Mouse (Mus musculus): Measurements from ENCODE around the gene Psmb3. TPM values are rescaled to one million over a fixed set of nuclear protein-coding genes. Genes with fewer than 3 reads are reported as not detected.

Psmb3 gene
- total and polyA plus RNA-seq, 3 experiments, result 135 to 273 (median 139) TPM

DNA sequence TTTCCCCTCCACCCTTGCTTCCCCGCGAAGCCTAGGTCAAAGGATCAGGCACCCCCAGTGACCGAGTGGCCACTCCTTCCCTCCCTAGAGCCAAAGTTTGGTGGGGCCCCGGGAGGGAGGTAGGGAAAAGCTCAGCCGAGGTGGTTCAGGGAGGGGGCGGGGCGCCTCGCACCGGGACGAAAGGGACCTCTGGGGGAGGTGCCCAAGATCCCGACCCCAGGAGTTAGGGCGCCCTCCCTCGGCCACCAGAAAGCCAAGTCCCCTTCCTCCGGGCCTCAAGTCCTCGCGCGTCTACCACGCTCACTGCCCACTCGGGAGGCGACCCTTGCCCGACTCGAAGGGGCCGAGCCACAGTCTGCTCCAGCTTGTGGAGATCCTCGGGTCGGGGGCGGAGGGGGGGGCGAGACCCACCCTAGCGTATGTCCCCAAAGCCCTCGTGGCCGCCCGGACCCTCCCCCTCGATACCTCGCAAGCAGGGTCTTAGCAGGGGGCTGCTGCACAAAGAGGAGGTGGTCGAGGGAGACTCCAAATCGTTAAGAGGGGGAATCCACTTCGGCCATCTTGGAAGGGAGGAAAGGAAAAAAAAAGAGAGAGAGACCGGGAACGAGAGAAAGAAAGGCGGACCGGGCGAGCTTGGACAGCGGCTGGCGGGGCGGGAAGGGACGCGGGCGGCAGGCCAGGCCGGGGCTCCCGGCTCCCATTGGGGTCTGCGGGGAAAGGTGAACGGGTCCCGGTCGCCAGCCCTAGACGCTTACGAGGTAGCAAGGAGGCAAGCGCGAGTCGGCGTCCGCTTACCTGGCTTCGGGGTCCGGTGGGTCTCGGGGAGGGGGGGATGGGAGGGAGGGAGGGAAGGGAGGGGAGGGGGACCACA is 4.2 kb upstream of the Psmb3 start:
- intact Hi-C loops (cut with DNase I), result loop anchor here (2.0 kb wide), 1 partner anchor 38 kb away; no protein-coding TSS in a partner anchor
- peaks cover 7% of the 10 kb centered on the region for H3K4me1 ChIP-seq (ENCODE audit: control insufficient read depth, insufficient read depth, low read length)
- H3K27me3 ChIP-seq (ENCODE audit: control insufficient read depth, insufficient read depth, low read length), result no peaks in the 10 kb centered on the region
- TF ChIP-seq POLR2A (IDR thresholded peaks at IDR 0.05; ENCODE audit: insufficient read depth, low read depth, low read length) (no peak), EP300 (IDR thresholded peaks at IDR 0.05; ENCODE audit: insufficient read depth, low read depth, low read length) (0 out of 2 replicates have a peak, but pooled peaks have one; percentile 3), CTCF (IDR thresholded peaks at IDR 0.05) (peak; percentile 61)
- no peaks in the 10 kb centered on the region; the same call in 1 of the 2 replicates for H3K79me2 ChIP-seq (replicated peaks; ENCODE audit: control insufficient read depth, insufficient read depth, low read length)
- peak; percentile 74 to 77 for DNase-seq
- under 1% methylated on average over 62 of the region's 63 CpGs for WGBS
- peak overlapping the region; percentile 74 for H3K4me3 ChIP-seq
- peak overlapping the region; percentile 51 for H3K27ac ChIP-seq
- peak overlapping the region; percentile 81 for H3K9ac ChIP-seq (ENCODE audit: low read depth, low read length)
- no peaks in the 10 kb centered on the region for H3K36me3 ChIP-seq (ENCODE audit: control insufficient read depth, insufficient read depth, low read length)

DNA sequence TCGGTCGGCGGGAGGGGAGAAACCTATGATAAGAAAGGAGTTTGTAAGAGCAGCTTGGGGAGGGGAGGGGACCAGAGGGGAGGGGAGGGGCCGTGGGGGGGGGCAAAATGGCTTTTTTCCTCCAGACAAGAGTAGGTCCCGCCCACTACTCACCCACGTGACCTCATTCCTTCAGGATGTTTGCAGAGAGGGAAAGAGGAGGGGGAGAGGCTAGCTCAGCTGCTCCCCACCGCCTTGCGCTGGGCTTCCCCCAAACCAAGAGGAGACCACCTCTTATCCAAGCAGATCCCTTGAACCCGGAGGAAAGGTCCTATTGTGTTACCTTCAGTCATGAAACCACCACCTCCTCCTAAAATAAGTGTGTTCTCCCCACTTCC is 3.6 kb upstream of the Psmb3 start:
- peak; percentile 83 to 86 for DNase-seq
- H3K9ac ChIP-seq (ENCODE audit: low read depth, low read length), result peak overlapping the region; percentile 72
- under 1% methylated on average over 5 of the region's 9 CpGs for WGBS
- H3K36me3 ChIP-seq (ENCODE audit: control insufficient read depth, insufficient read depth, low read length), result no peaks in the 10 kb centered on the region
- peak overlapping the region; percentile 95 for H3K27ac ChIP-seq
- peak overlapping the region; percentile 74 for H3K4me3 ChIP-seq
- TF ChIP-seq POLR2A (IDR thresholded peaks at IDR 0.05; ENCODE audit: insufficient read depth, low read depth, low read length), result peak; percentile 93
- no peak for TF ChIP-seq CTCF (IDR thresholded peaks at IDR 0.05)
- H3K27me3 ChIP-seq (ENCODE audit: control insufficient read depth, insufficient read depth, low read length), result no peaks in the 10 kb centered on the region
- H3K79me2 ChIP-seq (replicated peaks; ENCODE audit: control insufficient read depth, insufficient read depth, low read length), result no peaks in the 10 kb centered on the region; the same call in 1 of the 2 replicates
- intact Hi-C loops (cut with DNase I), result loop anchor here (2.0 to 10.0 kb wide), 4 partner anchors 39 to 515 kb away; partner anchors contain the start of genes Fbxo47 and Kpnb1
- H3K4me1 ChIP-seq (ENCODE audit: control insufficient read depth, insufficient read depth, low read length), result peaks cover 7% of the 10 kb centered on the region

DNA sequence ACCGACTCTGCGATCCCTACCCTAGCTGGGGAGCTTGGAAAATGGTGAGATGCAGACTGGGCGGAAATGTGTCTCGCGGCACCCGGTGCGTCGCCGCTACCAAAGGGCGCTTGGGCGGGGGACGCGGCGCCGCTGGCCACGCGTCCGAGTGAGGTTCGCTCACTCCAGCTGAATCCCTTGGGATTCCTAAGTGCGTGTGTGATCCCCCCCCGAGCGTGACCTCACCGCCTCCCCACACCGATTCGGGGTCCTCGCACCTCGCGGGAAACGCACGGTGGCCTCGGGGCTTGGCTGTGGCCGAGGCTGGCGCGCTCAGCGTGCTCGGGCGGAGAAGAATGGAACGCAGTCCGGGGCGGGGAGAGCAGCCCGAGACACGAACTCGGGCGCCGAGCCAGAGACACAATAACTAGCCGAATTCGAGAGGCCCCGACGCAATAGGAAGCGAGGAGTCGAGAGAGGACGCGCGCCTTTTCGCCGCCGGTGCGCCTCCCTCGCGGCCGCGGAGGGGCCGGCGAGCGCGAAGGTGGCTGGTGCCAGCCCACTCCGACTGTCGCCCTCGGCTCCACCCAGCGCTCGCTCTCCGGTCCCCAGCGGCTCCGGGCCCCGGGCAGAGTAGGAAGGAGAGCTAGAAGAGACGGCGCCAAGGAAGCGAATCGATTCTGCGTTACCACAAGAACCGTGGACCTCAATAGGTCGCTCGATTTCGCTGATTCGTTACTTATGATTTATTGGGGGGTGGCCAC is 3.0 kb upstream of the Psmb3 start, which contains the start of gene Pcgf2:
Pcgf2 (minus strand) TSS at position 495 of the 743 bp plus-strand sequence.
- Histone ChIP-seq H3K9ac (ENCODE audit: low read depth, low read length) (peak within 1 kb of the TSS; percentile 81), H3K79me2 (replicated peaks; ENCODE audit: control insufficient read depth, insufficient read depth, low read length) (no peaks in the 10 kb centered on the region; the same call in 1 of the 2 replicates), H3K4me3 (peak within 1 kb of the TSS; percentile 74), H3K27me3 (ENCODE audit: control insufficient read depth, insufficient read depth, low read length) (no peaks in the 10 kb centered on the region), H3K27ac (peak within 1 kb of the TSS; percentile 95), H3K4me1 (ENCODE audit: control insufficient read depth, insufficient read depth, low read length) (peaks cover 7% of the 10 kb centered on the region), H3K36me3 (ENCODE audit: control insufficient read depth, insufficient read depth, low read length) (no peaks in the 10 kb centered on the region)
- under 1% methylated on average over 85 of the region's 85 CpGs for WGBS
- DNase-seq, result peak; percentile 86 to 88
- TF ChIP-seq POLR2A (IDR thresholded peaks at IDR 0.05; ENCODE audit: insufficient read depth, low read depth, low read length) (peak; percentile 48; the same call in 1 of the 2 replicates), EP300 (IDR thresholded peaks at IDR 0.05; ENCODE audit: insufficient read depth, low read depth, low read length) (no peak)
- intact Hi-C loops (cut with DNase I), result loop anchor here (5.0 to 10.0 kb wide), 3 partner anchors 168 to 515 kb away; partner anchors contain the start of genes Fbxo47 and Kpnb1

DNA sequence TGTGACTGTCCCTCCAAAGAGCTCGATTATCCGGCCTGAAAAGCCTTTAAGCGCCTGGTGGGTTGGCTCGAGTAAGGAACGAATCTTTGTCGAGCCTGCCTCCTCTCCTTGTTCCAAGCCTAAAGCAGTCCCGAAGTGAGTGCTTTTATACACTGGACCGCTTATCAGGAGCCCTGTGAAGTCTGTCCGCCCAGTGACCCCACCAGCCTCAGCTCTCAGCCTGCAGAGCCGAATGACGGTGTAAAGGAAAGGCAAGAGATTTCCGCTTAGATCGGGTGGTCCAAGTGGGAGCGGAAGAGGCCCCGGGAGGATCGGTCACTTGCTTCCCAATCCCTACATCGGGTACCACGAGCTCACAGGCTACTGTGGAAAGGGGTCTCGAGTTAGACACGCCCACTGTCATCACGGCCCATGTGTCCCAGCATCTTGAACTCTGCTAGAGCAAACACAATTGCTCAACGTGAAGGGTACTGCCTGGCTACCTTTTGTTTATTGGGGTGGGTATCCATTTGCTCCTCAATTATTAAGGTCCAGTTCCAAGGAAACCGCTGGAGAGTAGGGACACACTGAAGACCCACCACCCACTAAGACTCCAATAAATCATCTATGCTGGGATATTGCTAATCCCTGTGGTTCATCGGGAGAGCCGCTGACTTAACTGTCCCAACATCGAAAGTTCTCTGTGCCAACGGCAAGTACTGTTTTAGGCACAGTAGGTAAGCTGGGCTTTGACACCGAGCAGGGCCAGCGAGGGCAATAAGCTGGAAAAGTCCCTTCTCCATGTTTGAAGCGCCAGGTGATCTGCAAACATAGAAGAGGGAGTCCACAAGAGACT is 2.2 kb upstream of the Psmb3 start:
- TF ChIP-seq POLR2A (IDR thresholded peaks at IDR 0.05; ENCODE audit: insufficient read depth, low read depth, low read length) (no peak), EP300 (IDR thresholded peaks at IDR 0.05; ENCODE audit: insufficient read depth, low read depth, low read length) (no peak), CTCF (IDR thresholded peaks at IDR 0.05) (no peak)
- H3K27me3 ChIP-seq (ENCODE audit: control insufficient read depth, insufficient read depth, low read length), result no peaks in the 10 kb centered on the region
- peak overlapping the region; percentile 72 for H3K9ac ChIP-seq (ENCODE audit: low read depth, low read length)
- H3K36me3 ChIP-seq (ENCODE audit: control insufficient read depth, insufficient read depth, low read length), result no peaks in the 10 kb centered on the region
- 23% methylated on average over 30 of the region's 30 CpGs for WGBS
- peaks cover 5% of the 10 kb centered on the region for H3K4me1 ChIP-seq (ENCODE audit: control insufficient read depth, insufficient read depth, low read length)
- intact Hi-C loops (cut with DNase I), result loop anchor here (5.0 to 10.0 kb wide), 3 partner anchors 169 to 516 kb away; partner anchors contain the start of genes Fbxo47 and Kpnb1
- no peaks in the 10 kb centered on the region; the same call in 1 of the 2 replicates for H3K79me2 ChIP-seq (replicated peaks; ENCODE audit: control insufficient read depth, insufficient read depth, low read length)
- H3K27ac ChIP-seq, result peak overlapping the region; percentile 95
- peak overlapping the region; percentile 74 for H3K4me3 ChIP-seq
- DNase-seq, result peak in 1 of 2 experiments; percentile 55
